Mouse (Mus musculus): ENCODE data around the gene Camkk1.

Gene Camkk1

DNA sequence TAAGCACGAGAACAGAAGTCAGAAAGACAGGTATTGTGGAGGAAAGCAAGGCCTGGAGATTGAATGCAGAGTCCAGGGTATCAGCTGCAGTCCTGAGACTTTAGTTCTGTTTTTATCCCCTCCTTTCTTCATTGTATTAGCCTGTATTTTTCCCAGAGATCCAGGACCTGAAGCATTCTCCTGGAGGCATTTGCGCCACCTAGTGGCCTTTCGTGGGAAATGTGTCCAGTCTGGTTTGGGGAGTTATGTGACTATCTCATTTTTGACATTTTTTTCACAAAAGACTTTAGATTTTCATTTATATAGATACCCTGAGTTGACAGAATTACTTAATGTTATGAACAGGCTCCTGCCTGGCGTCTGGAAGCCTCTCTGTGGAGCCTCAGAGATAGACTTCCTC lies 30.5 kb downstream of the Camkk1 start:
- DNase-seq (ENCODE audit: low spot score in 2 of 2), result peak in 1 of 2 experiments; percentile 76

DNA sequence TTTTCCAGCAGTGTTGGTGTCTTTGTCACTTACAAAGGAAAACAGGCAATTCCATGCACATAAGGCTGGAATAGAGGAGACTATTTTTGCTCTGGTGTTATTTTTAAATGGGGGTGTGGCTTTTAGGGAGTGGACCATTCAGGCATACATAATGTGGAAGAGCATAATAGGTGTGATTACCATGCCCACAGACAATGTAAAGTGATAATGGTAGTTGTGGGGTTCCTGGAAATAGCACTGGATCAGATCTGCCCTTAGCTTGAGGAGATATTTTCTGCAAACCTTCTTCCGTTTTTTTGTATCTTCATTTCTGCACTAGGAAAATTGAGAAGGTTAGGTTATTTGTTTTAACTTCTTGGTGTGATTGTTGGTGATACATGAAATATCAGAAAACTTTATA lies 34.0 kb downstream of the Camkk1 start:
- DNase-seq (ENCODE audit: low spot score in 2 of 2), result no peak

DNA sequence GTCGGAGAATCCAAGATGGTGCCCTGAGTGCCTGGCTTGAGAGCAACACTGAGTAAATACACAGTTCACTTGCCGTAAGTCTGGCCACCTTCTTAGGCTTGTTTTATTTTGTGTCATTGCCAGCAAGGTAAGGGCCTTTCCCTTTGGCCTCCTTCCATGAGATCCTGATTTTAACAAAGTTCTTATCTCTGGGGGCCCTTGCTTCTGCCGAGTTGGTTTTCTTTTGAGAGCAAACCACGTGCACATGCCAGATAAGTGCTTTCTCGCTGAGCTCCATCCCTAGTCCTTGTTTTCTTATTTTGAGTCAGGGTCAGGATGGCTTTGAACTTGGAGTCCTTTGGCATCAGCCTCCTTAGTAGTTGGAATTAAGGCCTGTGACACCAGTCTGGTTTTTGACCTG lies 38.9 kb downstream of the Camkk1 start:
- DNase-seq (ENCODE audit: low spot score in 2 of 2), result no peak

DNA sequence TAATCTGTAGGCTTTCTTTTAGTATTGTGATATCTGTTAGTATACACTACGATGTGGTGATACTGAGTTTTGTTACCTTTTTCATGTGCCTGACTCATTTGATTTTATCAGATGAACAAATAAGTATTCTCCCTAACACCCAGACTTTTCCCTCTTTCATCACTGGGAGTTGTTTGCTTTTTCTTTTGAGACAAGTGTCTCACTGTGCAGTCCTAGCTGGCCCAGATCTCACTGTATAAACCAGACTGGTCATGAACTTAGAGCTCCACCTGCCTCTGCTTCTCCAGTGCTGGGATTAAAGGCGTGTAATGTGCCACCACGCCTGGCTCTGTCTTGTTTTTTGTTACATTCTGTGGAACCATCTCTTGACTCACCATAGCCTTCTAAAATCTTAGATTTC lies 40.8 kb downstream of the Camkk1 start:
- no peak for DNase-seq (ENCODE audit: low spot score in 2 of 2)

DNA sequence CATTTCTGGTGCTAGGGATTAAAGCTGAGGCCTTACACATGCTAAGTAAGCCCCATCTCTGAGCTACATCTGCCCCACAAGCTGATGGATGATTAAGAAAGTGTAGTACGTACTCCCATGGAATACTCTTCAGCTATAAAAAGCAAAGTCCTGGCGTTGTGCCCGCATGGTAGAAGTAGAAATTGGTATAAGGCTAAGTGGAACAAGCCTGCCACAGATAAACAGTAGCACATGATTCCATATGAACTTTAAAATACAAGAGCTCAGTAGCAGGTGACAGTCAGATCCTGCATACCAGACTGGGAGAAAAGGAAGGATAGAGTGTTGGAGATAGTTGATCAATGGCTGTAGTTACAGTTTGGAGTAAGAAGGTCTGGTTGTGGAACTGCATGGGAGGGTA lies 42.6 kb downstream of the Camkk1 start:
- DNase-seq (ENCODE audit: low spot score in 2 of 2), result no peak

DNA sequence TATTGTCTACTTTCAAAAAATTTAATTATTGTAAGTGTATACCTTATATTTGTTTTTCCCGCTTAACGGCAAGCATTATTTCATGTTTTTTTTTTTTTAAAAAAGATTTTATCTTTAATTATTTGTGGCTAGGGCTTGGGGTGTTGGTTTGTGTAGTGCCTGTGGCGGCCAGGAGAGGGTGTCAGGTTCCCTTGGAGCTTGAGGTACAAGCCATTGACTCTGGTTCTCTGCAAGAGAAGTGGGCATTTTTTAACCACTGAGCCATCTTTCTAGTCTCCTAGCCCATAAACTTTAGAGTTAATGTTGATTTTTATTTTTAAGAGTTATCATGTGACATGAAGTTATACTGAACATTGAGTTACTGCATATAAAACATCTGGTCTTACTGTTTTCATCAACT lies 53.0 kb downstream of the Camkk1 start:
- no peak for DNase-seq (ENCODE audit: low spot score in 2 of 2)

DNA sequence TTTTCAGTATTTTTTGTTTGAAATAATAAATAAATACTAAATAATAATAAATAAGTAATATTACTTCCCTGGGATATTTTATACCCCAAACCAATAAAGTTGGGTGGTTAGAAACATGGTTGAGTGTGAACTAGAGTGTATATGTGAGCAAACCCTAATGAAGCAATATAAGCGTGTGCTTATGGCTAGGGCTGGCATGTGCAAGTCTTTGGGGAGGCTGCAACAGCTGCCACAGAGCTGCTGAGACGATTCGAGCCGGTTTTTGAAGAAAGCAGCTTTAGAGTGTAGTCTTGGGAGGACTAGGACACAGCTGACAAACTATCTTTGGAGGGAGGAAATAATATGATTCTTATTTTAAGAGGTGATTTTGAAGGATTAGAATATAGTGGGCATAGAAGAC lies 57.5 kb downstream of the Camkk1 start:
- DNase-seq (ENCODE audit: low spot score in 2 of 2), result no peak

DNA sequence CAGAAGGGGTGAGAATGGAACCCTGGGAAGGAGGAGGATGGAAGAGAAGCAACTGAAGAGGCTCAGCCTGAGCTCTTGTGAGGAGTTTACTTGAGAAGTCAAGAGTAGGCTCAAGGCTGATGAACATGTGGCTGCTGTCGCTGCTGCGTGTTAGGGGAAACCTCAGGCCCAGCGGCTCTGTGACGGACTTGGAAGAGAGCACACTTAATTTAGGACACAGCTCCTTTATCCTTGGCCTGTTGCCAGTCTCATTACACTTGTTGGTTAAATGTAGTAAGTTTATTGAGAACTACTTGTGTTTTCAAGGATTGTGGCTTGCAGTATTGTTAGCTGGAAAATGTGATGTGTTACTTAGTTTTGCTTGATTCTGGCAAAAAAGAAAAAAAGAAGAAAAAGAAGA lies 57.9 kb downstream of the Camkk1 start:
- DNase-seq (ENCODE audit: low spot score in 2 of 2), result no peak

DNA sequence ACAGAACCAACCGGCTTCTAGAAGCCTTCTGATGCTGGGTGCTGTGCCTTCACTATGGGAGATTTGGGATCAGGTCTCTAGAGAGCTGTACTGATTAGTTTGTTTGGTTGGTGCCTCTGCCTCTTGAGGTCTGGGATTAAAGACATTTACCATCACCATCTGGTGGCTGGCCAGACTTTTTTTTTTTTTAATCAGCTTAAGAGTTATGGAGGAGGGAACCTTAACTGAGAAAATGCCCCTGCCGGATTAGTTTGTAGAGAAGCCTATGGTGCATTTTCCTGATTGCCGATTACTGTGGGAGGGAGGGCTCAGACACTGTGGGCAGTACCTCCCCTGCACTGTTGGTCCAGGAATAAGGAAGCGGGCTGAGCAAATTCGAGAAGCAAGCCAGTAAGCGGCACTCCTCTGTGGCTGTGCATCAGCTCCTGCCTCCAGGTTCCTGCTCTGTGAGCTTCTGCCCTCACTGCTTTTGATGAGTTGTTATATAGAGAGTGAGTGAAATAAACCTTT lies 58.5 kb downstream of the Camkk1 start:
- no peak for DNase-seq (ENCODE audit: low spot score in 2 of 2)

DNA sequence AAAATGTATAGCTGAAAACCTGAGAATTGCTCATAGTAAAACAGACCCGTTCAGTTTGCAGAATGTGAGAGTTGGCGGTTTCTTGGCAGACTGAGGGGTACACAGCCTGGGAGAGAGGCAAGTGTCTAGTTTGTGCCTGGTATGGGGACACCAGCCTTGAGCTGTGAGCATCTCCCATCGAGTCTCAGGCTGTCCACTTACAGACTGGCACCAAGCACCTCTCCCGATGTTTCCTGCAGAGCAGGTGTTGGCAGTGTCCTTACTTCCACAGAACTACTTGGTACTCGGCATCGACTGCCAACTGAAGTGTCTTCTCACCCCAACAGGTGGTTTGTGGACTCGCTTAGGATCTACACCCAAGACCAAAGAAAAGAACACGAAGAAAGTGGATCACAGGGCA lies 59.8 kb downstream of the Camkk1 start:
- DNase-seq (ENCODE audit: low spot score in 2 of 2), result no peak

DNA sequence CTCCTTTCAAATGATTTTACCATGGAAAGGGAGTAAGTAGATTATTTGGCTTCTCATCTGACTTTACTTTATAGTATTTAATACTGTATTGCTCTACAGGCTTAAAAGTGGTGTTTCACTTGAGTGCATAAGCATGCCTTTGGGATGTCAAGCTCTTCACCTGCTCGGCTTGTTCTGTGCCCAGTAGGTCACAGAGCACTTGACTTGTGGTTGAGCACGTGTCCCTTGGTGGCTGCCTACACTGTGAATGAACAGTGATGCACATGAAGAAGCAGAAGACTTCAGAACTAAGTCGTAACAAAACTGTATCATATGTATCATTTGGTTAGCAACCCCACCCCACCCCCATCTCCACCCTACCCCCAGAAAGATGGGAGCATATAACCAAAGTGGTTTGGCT lies 61.5 kb downstream of the Camkk1 start:
- DNase-seq (ENCODE audit: low spot score in 2 of 2), result no peak

DNA sequence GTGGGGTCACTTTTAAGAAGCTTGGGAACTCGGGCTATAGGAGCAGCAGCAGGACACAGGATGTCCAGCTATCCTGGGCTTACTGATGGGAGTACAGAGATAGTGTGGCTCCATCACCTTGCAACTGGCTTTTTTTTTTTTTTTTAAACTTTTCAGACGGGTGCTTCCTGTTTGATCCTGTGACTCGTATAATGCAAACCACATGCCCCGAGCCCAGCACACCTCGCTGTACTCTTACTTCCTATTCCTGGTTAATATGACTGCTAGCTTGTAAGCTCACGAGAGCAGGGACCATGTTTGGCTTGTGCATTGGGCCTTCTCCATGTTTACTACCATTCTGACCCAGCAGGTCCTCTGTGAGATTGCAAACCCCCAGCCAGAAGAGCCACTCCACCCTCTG lies 65.5 kb downstream of the Camkk1 start:
- DNase-seq (ENCODE audit: low spot score in 2 of 2), result no peak

DNA sequence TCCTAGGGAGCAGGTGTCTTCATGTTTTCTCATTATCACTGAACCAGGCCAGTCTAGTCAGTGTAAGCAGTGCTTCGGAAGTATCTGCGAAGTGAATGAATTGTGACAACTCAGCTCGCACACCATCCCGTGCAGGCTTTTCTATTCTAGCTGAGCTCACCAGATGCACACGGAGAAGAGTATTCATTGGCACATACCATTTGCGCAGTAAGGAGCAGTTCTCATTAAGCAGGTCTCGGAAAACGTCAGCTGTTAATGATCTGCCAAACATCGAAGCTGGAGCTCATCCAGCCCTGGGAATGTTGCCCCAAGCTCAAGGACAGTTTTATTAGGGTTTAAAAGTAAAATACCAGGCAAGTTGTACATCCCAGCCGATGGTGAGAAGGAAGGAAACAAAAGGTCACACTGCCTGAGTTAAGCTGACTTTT lies 66.0 kb downstream of the Camkk1 start:
- DNase-seq (ENCODE audit: low spot score in 2 of 2), result no peak

DNA sequence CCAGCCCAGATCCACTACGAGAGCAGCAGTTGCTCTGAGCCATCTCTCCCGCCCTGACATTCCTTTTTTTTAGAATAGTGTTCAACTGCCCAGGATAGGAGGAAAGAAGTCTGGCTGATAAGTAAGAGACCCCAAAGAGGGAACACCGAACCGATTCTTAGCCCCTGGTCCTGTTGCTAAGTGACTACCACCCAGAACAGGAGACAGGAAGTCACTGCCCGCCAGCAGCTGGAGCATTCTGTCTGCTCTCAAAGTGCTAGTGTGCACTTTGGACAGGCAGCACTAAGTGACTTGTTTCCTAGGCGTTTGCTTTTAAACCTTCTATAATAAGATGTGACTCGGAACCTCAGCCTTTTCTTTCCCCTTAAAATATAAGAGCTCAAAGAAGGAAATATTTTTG lies 66.6 kb downstream of the Camkk1 start:
- DNase-seq (ENCODE audit: low spot score in 2 of 2), result no peak

DNA sequence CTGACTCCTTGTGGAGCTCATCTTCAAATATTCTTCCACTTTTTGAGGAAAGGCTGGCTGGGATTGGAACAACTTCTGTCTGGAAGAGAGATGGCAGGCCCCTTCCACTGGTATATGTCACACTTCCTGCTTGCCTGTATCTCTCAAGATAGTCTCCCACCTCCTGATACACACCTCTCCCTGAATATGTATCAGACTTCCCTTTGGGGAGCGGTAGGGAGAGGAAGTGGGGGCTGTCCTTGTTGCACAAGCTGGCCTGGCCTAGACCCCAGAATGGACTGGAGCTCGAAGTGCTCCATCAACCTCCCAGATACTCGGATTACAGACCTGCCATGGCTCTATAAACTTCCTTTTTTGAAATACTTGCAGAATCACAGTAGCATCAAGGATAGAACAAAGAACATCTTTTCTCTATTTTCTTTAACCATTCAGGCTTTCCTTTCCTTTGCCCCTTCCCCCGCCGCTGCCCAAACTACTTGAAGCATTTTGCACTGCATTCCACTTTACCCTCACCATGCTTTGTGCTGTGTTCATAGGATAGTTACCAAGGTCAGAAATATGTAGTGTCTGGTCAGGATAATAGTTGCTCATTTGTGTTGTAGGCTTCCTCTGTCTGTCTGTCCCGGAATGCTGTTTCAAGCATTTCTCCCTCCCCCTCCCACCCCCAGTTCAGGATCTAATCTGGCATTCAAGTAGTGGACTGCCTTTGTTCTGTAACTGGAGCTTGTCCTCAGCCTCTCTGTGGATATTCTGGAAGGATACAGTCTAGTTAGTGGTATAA lies 69.1 kb downstream of the Camkk1 start:
- no peak for DNase-seq (ENCODE audit: low spot score in 2 of 2)

DNA sequence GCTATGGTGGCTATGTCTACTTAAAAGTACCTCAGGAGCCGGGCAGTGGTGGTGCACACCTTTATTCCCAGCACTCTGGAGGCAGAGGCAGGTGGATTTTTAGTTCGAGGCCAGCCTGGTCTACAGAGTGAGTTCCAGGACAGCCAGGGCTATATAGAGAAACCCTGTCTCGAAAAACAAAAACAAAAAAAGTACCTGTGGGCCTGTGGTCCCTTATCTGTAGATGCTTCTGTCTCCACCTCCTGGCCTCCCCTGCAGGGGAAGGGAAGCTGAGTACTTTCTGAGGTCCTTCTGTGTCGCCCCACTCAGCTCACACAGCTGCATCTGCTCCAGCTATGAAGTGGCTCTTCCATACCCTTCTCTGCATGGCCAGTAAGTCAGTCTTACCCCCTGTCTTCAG lies 71.5 kb downstream of the Camkk1 start, which contains the start of gene Itgae:
Itgae (plus strand) TSS at position 301 of the 400 bp plus-strand sequence.
- DNase-seq (ENCODE audit: low spot score in 2 of 2), result no peak

DNA sequence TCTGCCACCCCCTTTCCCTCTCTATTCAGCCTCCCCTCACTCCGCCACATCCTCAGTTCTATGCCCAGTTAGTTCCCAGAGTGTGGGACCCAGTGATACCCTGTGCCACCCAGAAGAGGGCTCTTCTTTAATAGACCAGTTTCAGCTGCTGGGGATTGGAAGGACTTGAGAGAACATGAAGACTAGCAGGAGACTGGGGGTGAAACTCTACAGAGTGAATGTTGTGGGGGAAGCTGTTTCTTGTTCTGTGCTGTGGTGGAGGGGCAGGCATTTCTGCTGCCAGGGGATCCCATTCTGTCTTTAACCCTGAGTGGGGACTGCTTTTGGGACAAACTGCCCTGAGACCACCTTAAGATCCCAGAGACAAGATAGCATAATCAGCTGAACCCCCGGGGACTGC lies 72.0 kb downstream of the Camkk1 start:
- no peak for DNase-seq (ENCODE audit: low spot score in 2 of 2)
